Mouse (Mus musculus) layer of hippocampus, adult 2 months (tissue): ENCODE measurements around the gene Acsl3. TPM values are rescaled to one million over a fixed set of nuclear protein-coding genes. Genes with fewer than 3 reads are reported as not detected.

Experiments
- DNase-seq, 2 experiments: peaks; one replicate each; pipeline ENCODE4 v3.0.0; 2022; ENCODE audit warnings: low spot score in 2 of 2
- H3K27ac ChIP-seq: fragments of 200-600 bp; 2 replicates; pipeline ENCODE4 v1.8.1; 2022
- H3K4me3 ChIP-seq: fragments of 200-600 bp; 2 replicates; pipeline ENCODE4 v1.8.1; 2022; ENCODE audit warnings: mild to moderate bottlenecking
- CTCF ChIP-seq: fragments of 200-600 bp; conservative IDR thresholded peaks from 2 replicates; pipeline ENCODE4 v1.8.1; 2022; ENCODE audit warnings: antibody characterized with exemption, mild to moderate bottlenecking, moderate library complexity
- total RNA-seq, 2 experiments: library from RNA; stranded (reverse); gene quantifications; 2 replicates each; pipeline ENCODE4 v1.2.3; 2021

Gene Acsl3
- total RNA-seq, 2 experiments from 2014 or later = 186 to 188 TPM

- DNase-seq = no peak
- Histone ChIP-seq H3K4me3 (no peak overlapping the region), H3K27ac (no peak overlapping the region)
- peak; percentile 28 for TF ChIP-seq CTCF
Observed at GRCm38 (mm10) chr1:78734261-78735000, 76.8 kb downstream of the Acsl3 start.

- H3K4me3 ChIP-seq = no peak overlapping the region
- no peak for DNase-seq
- no peak overlapping the region for H3K27ac ChIP-seq
- TF ChIP-seq CTCF = no peak
Observed at GRCm38 (mm10) chr1:78737646-78738045, 80.0 kb downstream of the Acsl3 start.

GRCm38 (mm10) chr1:78740676-78741075, 83.1 kb downstream of the Acsl3 start:
- DNase-seq = peak in 1 of 2 experiments; percentile 38
- TF ChIP-seq CTCF = no peak
- H3K4me3 ChIP-seq = 0 out of 2 replicates have a peak overlapping the region, but pooled peaks have one; percentile 11
- H3K27ac ChIP-seq = peak overlapping the region; percentile 71

- DNase-seq = peak; percentile 52 to 69
- no peak for TF ChIP-seq CTCF
- peak overlapping the region; percentile 9; the same call in 1 of the 2 replicates for H3K4me3 ChIP-seq
- peak overlapping the region; percentile 80 for H3K27ac ChIP-seq
Observed at GRCm38 (mm10) chr1:78742198-78742597, 84.6 kb downstream of the Acsl3 start.

- Histone ChIP-seq H3K4me3 (no peak overlapping the region), H3K27ac (peak overlapping the region; percentile 80)
- no peak for TF ChIP-seq CTCF
- no peak for DNase-seq
Observed at GRCm38 (mm10) chr1:78743318-78743717, 85.7 kb downstream of the Acsl3 start.

GRCm38 (mm10) chr1:78745230-78745777, 87.7 kb downstream of the Acsl3 start:
- TF ChIP-seq CTCF = no peak
- H3K27ac ChIP-seq = peak overlapping the region; percentile 98
- peak; percentile 71 to 88 for DNase-seq
- H3K4me3 ChIP-seq = no peak overlapping the region

Other genes with a start within 250 kb of the Acsl3 start
- gene Farsb, start 168.9 kb upstream of the Acsl3 start, total RNA-seq = 10 to 100 TPM; 67.8 to 68.4 TPM
- gene Mogat1, start 146.8 kb upstream of the Acsl3 start, total RNA-seq = not detected
- gene BC035947, start 145.7 kb upstream of the Acsl3 start, total RNA-seq = under 1 TPM; 0.37 to 0.46 TPM
- gene Utp14b, start 213 bp downstream of the Acsl3 start, total RNA-seq = 10 to 100 TPM; 21.6 to 28.7 TPM
- under 1 TPM; 0.44 to 0.83 TPM for gene Kcne4, start 158.9 kb downstream of the Acsl3 start, total RNA-seq